Mouse (Mus musculus): ENCODE results near the gene Zfp605.

DNA sequence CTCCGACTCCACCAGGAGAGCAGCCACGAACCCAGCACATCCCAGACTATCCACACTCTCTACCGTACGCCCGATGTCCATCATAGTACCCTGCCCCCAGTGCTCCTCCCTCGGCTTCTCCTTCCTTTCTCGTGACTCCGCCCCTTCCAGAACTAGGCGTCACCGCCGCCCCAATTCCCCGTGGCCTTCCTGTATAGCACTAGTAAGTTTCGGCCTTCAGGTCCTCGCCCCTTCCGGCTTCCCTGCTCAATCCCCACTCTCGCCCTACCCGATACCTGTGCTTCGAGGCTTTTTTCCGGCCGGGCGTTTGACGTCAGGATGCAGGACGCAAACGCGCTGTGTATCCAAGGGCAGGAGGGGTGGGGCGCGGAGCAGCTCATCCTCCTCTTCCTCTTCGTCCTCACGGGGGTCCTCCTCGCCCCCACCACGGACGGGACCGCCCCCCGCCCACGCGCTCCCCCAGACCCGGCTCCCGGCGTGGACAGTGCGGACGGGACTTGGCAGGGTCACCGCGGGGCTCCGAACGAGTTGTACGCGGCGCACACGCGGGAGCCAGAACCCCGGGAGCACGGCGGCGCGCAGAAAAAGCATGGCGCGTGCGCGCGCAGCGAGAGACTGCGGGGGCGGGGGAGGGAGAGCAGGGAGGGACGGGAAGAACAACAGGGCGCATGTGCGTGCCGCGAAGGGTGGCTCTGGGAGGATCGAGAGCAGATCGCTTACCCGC is 2.1 kb upstream of the Zfp605 start, which contains the start of gene Gtpbp6:
- no peak for TF ChIP-seq CTCF (IDR thresholded peaks at IDR 0.05; ENCODE audit: low read depth)
- no peak for TF ChIP-seq EP300 (IDR thresholded peaks at IDR 0.05; ENCODE audit: low read depth)
